Mouse (Mus musculus) heart, embryonic 13.5 days (tissue): ENCODE data around the gene Sap30. TPM values are rescaled to one million over a fixed set of nuclear protein-coding genes. Genes with fewer than 3 reads are reported as not detected.
"Not testable (repeated sequence)": the region's sequence is repeated elsewhere in the genome, so short reads cannot be mapped to it uniquely, and the experiment has no call there.

Source experiments
- ATAC-seq: fragments of 200-750 bp; cut with Nextera tagmentation; 2 replicates; pipeline ENCODE4 v1.8.0; 2017; ENCODE audit warnings: moderate TSS enrichment; ENCODE audit not compliant: insufficient number of reproducible peaks, low FRiP score, low TSS enrichment; ENCODE audit errors: extremely low read depth
- H3K27ac ChIP-seq: fragments of 300-500 bp; sonication (generic); replicated peaks from 2 replicates; pipeline ENCODE4 v1.5.1; 2015; ENCODE audit warnings: moderate library complexity, mild to moderate bottlenecking, inconsistent platforms
- H3K27me3 ChIP-seq: fragments of 300-500 bp; sonication (generic); replicated peaks from 2 replicates; pipeline ENCODE4 v1.6.1; 2015; ENCODE audit warnings: mild to moderate bottlenecking, inconsistent platforms
- H3K36me3 ChIP-seq: fragments of 300-500 bp; sonication (generic); 2 replicates; pipeline ENCODE4 v1.6.1; 2015; ENCODE audit warnings: mild to moderate bottlenecking, inconsistent platforms
- H3K4me1 ChIP-seq: fragments of 300-500 bp; sonication (generic); 2 replicates; pipeline ENCODE4 v1.6.1; 2015; ENCODE audit warnings: inconsistent platforms
- H3K4me2 ChIP-seq: fragments of 300-500 bp; sonication (generic); 2 replicates; pipeline ENCODE4 v1.6.1; 2015; ENCODE audit warnings: inconsistent platforms, mild to moderate bottlenecking, moderate library complexity
- H3K4me3 ChIP-seq: fragments of 300-500 bp; sonication (generic); 2 replicates; pipeline ENCODE4 v1.5.1; 2015; ENCODE audit warnings: moderate library complexity, mild to moderate bottlenecking, inconsistent platforms
- H3K9ac ChIP-seq: fragments of 300-500 bp; sonication (generic); 2 replicates; pipeline ENCODE4 v1.6.1; 2015; ENCODE audit warnings: inconsistent platforms, mild to moderate bottlenecking, moderate library complexity
- H3K9me3 ChIP-seq: fragments of 300-500 bp; sonication (generic); 2 replicates; pipeline ENCODE4 v1.6.1; 2016; ENCODE audit warnings: inconsistent platforms
- WGBS: fragments of 180-500 bp; shearing (Covaris S2); methylation state at CpG from one replicate; pipeline ENCODE4 v1.1.7; 2015; ENCODE audit warnings: mixed read lengths; 5-methylcytosine and 5-hydroxymethylcytosine counted together
- polyA plus RNA-seq: library from polyadenylated mRNA; unstranded; fragments of >200 nt; fragmentation: Nextera tagmentation; extraction: Ambion mirVana; gene quantifications from 2 replicates; pipeline ENCODE4 v1.2.1, GENCODE M21; 2015

Gene Sap30
- polyA plus RNA-seq, result 45.8 and 47.5 TPM in 2 replicates

- Histone ChIP-seq H3K4me2 (peak within 1 kb of the TSS; percentile 85), H3K9ac (peak within 1 kb of the TSS; percentile 98), H3K36me3 (peaks cover 11% of the 10 kb centered on the region), H3K9me3 (no peaks in the 10 kb centered on the region), H3K4me1 (peaks cover 18% of the 10 kb centered on the region), H3K4me3 (peak within 1 kb of the TSS; percentile 93), H3K27me3 (no peaks in the 10 kb centered on the region), H3K27ac (peak within 1 kb of the TSS; percentile 97)
- ATAC-seq, result peak; percentile 94
- under 1% methylated on average over 66 of the region's 66 CpGs for WGBS
Measured at GRCm38 (mm10) chr8:57487441-57488155, at the start of gene Sap30. Gene Sap30 (minus strand): TSS chr8:57487860.

GRCm38 (mm10) chr8:57536167-57536566 lies 48.5 kb upstream of the Sap30 start:
- Histone ChIP-seq H3K36me3 (peaks cover 18% of the 10 kb centered on the region), H3K9me3 (no peaks in the 10 kb centered on the region), H3K27me3 (no peaks in the 10 kb centered on the region), H3K9ac (no peak overlapping the region), H3K4me3 (no peak overlapping the region), H3K4me2 (no peak overlapping the region), H3K27ac (no peak overlapping the region), H3K4me1 (peaks cover 9% of the 10 kb centered on the region; the same call in 1 of the 2 replicates)
- 87% methylated on average over 6 of the region's 6 CpGs for WGBS
- ATAC-seq, result no peak

- WGBS, result 79% methylated on average over 4 of the region's 4 CpGs
Measured at GRCm38 (mm10) chr8:57534495-57534894, 46.8 kb upstream of the Sap30 start.

GRCm38 (mm10) chr8:57533106-57533505 lies 45.4 kb upstream of the Sap30 start:
- no peak for ATAC-seq
- no peak overlapping the region for H3K4me2 ChIP-seq
- H3K27me3 ChIP-seq, result no peaks in the 10 kb centered on the region
- H3K9me3 ChIP-seq, result no peaks in the 10 kb centered on the region
- H3K4me3 ChIP-seq, result no peak overlapping the region
- H3K36me3 ChIP-seq, result peaks cover 18% of the 10 kb centered on the region
- peaks cover 13% of the 10 kb centered on the region for H3K4me1 ChIP-seq
- H3K9ac ChIP-seq, result no peak overlapping the region
- no peak overlapping the region for H3K27ac ChIP-seq
- 81% methylated on average over 4 of the region's 4 CpGs for WGBS

More at GRCm38 (mm10) chr8:57534495-57534894, 46.8 kb upstream of the Sap30 start:
- H3K4me3 ChIP-seq, result no peak overlapping the region
- H3K4me1 ChIP-seq, result peaks cover 16% of the 10 kb centered on the region
- no peak overlapping the region for H3K4me2 ChIP-seq
- H3K9ac ChIP-seq, result no peak overlapping the region
- no peak for ATAC-seq
- H3K27ac ChIP-seq, result no peak overlapping the region
- H3K36me3 ChIP-seq, result peaks cover 18% of the 10 kb centered on the region
- H3K27me3 ChIP-seq, result no peaks in the 10 kb centered on the region
- H3K9me3 ChIP-seq, result no peaks in the 10 kb centered on the region

- H3K4me3 ChIP-seq, result no peak overlapping the region
- H3K36me3 ChIP-seq, result peaks cover 18% of the 10 kb centered on the region
- no peaks in the 10 kb centered on the region for H3K27me3 ChIP-seq
- peaks cover 13% of the 10 kb centered on the region for H3K4me1 ChIP-seq
- no peaks in the 10 kb centered on the region for H3K9me3 ChIP-seq
- ATAC-seq, result no peak
- WGBS, result 52% methylated on average over 2 of the region's 2 CpGs
- H3K4me2 ChIP-seq, result no peak overlapping the region
- H3K27ac ChIP-seq, result no peak overlapping the region
- no peak overlapping the region for H3K9ac ChIP-seq
Measured at GRCm38 (mm10) chr8:57532223-57532622, 44.6 kb upstream of the Sap30 start.

GRCm38 (mm10) chr8:57530666-57531349 lies 43.1 kb upstream of the Sap30 start:
- H3K36me3 ChIP-seq, result peaks cover 13% of the 10 kb centered on the region
- H3K4me2 ChIP-seq, result peak overlapping the region; percentile 59
- 18% methylated on average over 15 of the region's 15 CpGs for WGBS
- no peaks in the 10 kb centered on the region for H3K27me3 ChIP-seq
- peak overlapping the region; percentile 33; the same call in 1 of the 2 replicates for H3K27ac ChIP-seq
- H3K4me3 ChIP-seq, result peak overlapping the region; percentile 38
- peaks cover 13% of the 10 kb centered on the region for H3K4me1 ChIP-seq
- H3K9ac ChIP-seq, result peak overlapping the region; percentile 72
- no peaks in the 10 kb centered on the region for H3K9me3 ChIP-seq
- 0 out of 2 replicates have a peak, but pooled peaks have one; percentile 51 for ATAC-seq

- no peaks in the 10 kb centered on the region for H3K9me3 ChIP-seq
- H3K27ac ChIP-seq, result peak overlapping the region; percentile 33; the same call in 1 of the 2 replicates
- ATAC-seq, result no peak
- WGBS, result 77% methylated on average over 13 of the region's 13 CpGs
- peak overlapping the region; percentile 59 for H3K4me2 ChIP-seq
- H3K36me3 ChIP-seq, result peaks cover 13% of the 10 kb centered on the region
- H3K4me1 ChIP-seq, result peaks cover 13% of the 10 kb centered on the region
- H3K27me3 ChIP-seq, result no peaks in the 10 kb centered on the region
- H3K4me3 ChIP-seq, result peak overlapping the region; percentile 38
- H3K9ac ChIP-seq, result peak overlapping the region; percentile 72
Measured at GRCm38 (mm10) chr8:57530238-57530637, 42.6 kb upstream of the Sap30 start.

GRCm38 (mm10) chr8:57528036-57528435 lies 40.4 kb upstream of the Sap30 start:
- no peak overlapping the region for H3K9ac ChIP-seq
- no peak overlapping the region for H3K27ac ChIP-seq
- 86% methylated on average over 1 of the region's 1 CpGs for WGBS
- no peak overlapping the region for H3K4me2 ChIP-seq
- H3K36me3 ChIP-seq, result peaks cover 10% of the 10 kb centered on the region; the same call in 1 of the 2 replicates
- peaks cover 13% of the 10 kb centered on the region for H3K4me1 ChIP-seq
- no peak overlapping the region for H3K4me3 ChIP-seq
- H3K27me3 ChIP-seq, result no peaks in the 10 kb centered on the region
- H3K9me3 ChIP-seq, result no peaks in the 10 kb centered on the region
- no peak for ATAC-seq

GRCm38 (mm10) chr8:57520186-57520786 lies 32.6 kb upstream of the Sap30 start:
- peaks cover 50% of the 10 kb centered on the region for H3K36me3 ChIP-seq
- no peaks in the 10 kb centered on the region for H3K4me1 ChIP-seq
- WGBS, result 56% methylated on average over 12 of the region's 12 CpGs
- no peak overlapping the region for H3K9ac ChIP-seq
- H3K9me3 ChIP-seq, result no peaks in the 10 kb centered on the region
- H3K27me3 ChIP-seq, result no peaks in the 10 kb centered on the region
- H3K4me3 ChIP-seq, result no peak overlapping the region
- H3K27ac ChIP-seq, result no peak overlapping the region
- no peak for ATAC-seq
- no peak overlapping the region for H3K4me2 ChIP-seq

- Histone ChIP-seq H3K4me3 (no peak overlapping the region), H3K4me1 (peaks cover 9% of the 10 kb centered on the region), H3K9me3 (no peaks in the 10 kb centered on the region), H3K36me3 (peaks cover 57% of the 10 kb centered on the region), H3K27me3 (no peaks in the 10 kb centered on the region), H3K4me2 (no peak overlapping the region), H3K27ac (no peak overlapping the region), H3K9ac (no peak overlapping the region)
- ATAC-seq, result no peak
- WGBS, result 88% methylated on average over 3 of the region's 3 CpGs
Measured at GRCm38 (mm10) chr8:57517723-57518122, 30.1 kb upstream of the Sap30 start.

- not testable (repeated sequence) for H3K4me1 ChIP-seq, H3K27ac ChIP-seq, H3K4me2 ChIP-seq, ATAC-seq, H3K4me3 ChIP-seq, H3K9ac ChIP-seq, H3K9me3 ChIP-seq, H3K27me3 ChIP-seq
- peaks cover 52% of the 10 kb centered on the region for H3K36me3 ChIP-seq
- WGBS, result 75% methylated on average over 5 of the region's 5 CpGs
Measured at GRCm38 (mm10) chr8:57516685-57517084, 29.0 kb upstream of the Sap30 start.
